Mouse (Mus musculus): ENCODE data around the gene Atp1a3.

GRCm38 (mm10) chr7:24944257-24944950 is 61.4 kb downstream of the Atp1a3 start, which contains the start of gene Gm4881:
- TF ChIP-seq CTCF (IDR thresholded peaks at IDR 0.05; ENCODE audit: low read depth) = no peak
- no peak for TF ChIP-seq EP300 (IDR thresholded peaks at IDR 0.05; ENCODE audit: low read depth)
